Mouse (Mus musculus) T-helper 17 cell (primary cell): ENCODE data around the gene Tcap.

Source experiments
- in situ Hi-C, 2 experiments: fragments of 300-600 bp; cut with MboI, MseI; formaldehyde crosslinking; loops; 1 replicate in 1 of 2; 2 replicates in 1 of 2; pipeline ENCODE4 v1.15.1; 2025; ENCODE audit warnings: high pct_unique_total_duplicates in 2 of 2

The Tcap gene

GRCm38 (mm10) chr11:98409341-98409822 is 25.8 kb downstream of the Tcap start:
- in situ Hi-C loops: no loop called here

DNA sequence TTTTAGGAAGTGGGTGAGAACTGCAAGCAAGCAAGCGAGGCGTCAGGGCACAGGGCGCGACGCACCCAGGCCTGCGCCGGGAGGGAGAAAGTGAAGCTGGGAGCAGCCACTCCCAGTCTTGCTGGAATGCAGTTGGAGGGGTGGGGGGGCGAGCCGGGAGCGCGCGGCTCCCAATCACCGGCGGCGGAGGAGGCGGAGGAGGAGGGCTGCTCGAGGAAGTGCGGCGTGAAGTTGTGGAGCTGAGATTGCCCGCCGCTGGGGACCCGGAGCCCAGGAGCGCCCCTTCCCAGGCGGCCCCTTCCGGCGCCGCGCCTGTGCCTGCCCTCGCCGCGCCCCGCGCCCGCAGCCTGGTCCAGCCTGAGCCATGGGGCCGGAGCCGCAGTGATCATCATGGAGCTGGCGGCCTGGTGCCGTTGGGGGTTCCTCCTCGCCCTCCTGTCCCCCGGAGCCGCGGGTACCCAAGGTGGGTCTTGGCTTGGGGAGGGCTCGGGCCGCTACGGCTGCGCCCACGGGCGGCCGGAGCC is 28.7 kb downstream of the Tcap start, which contains the start of gene Erbb2:
TSS of gene Erbb2 (plus strand) at position 198 of the 524 bp plus-strand sequence.
- in situ Hi-C loops: no loop called here

- in situ Hi-C loops: no loop called here
Observed at GRCm38 (mm10) chr11:98412797-98413301, 29.2 kb downstream of the Tcap start.

DNA sequence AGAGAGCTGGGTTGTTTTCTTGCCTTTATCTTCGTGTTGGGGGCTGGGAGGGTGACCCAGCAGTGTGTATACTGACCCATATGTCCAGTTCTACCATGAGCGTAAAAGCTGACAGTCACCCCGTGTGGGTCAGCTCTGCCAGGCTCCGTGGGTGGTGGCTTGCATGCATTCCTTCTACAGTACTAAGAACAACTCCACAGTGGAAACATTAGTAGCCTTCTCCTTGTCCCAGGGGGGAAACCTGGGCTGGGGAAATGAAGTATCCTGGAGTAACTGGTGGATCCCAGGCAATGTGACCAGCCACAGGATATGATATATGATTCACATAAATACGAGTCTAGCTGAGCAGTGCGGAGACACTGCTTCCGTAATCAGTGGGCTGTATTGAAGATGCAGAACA is 30.1 kb downstream of the Tcap start:
- in situ Hi-C loops: no loop called here

DNA sequence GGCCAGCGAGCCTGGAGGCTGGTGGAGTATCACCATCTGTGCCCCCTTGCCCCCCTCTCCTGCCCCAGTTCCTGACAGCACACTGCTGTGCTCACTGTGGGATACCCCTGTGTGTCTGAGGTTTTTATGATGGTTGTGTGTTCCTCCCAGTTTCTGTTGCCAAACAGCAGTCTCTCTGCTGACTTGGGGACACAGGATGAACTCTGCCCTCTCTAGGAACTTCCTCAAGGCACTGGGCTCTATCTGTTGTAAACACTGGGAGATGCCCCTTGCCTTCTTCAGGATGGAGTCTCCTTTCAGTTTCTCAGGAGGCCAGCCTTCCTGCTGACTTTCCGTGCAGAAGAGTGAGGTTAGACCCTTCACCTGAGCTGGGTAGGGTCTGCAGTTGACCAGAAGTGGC is 30.6 kb downstream of the Tcap start:
- in situ Hi-C loops: no loop called here

- in situ Hi-C loops: no loop called here
Observed at GRCm38 (mm10) chr11:98417074-98417473, 33.5 kb downstream of the Tcap start.

- in situ Hi-C loops: no loop called here
Observed at GRCm38 (mm10) chr11:98418273-98418672, 34.7 kb downstream of the Tcap start.

- in situ Hi-C loops: no loop called here
Observed at GRCm38 (mm10) chr11:98418939-98419547, 35.4 kb downstream of the Tcap start.

DNA sequence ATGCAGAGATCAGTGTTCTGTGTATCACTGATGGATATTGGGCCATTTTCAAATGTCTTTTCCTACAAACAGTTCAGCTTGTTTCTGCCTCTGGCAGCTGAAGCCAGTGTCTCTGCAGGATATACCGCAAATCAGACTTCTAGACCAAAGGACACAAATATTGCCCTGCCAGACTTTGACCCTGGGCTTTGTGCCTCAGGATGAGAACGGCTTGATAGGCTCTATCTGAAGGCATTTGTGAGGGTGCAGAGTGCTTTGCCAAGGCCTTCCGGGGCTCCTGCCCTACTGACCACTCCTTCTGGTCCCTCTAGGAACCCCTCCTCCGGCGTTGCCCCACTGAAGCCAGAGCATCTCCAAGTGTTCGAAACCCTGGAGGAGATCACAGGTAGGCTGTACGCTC is 43.0 kb downstream of the Tcap start:
- in situ Hi-C loops: loop anchor here in 1 of 2 experiments (25.0 kb wide), 1 partner anchor 211 kb away; the partner anchor contains the start of genes Gm12355, Gsdma2 and Gsdma3

DNA sequence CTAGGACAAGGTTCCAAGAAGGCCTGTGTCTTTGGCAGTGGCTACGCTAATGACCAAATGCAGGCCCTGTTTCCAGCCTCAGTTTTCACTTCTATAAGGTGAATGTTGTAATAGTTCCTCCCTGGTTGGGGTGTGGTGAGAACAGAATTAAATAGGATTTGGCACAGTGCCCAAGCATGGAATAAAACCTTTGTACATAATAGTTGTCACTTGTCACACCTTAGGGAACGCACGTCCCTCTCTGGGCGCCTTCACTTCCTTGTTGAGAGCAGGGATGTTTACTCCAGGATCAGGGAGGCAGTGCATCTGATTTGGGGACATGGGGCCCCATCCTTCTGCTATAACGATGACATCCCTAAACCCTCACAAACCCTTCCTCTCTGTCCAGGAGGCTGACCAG is 44.8 kb downstream of the Tcap start:
- in situ Hi-C loops: loop anchor here in 1 of 2 experiments (25.0 kb wide), 1 partner anchor 209 kb away; the partner anchor contains the start of genes Gm12355, Gsdma2 and Gsdma3

- in situ Hi-C loops: loop anchor here in 1 of 2 experiments (25.0 kb wide), 1 partner anchor 205 kb away; the partner anchor contains the start of genes Gm12355, Gsdma2 and Gsdma3
Observed at GRCm38 (mm10) chr11:98431743-98432502, 48.3 kb downstream of the Tcap start.
